Mouse (Mus musculus) brain, embryonic 14.5 days (tissue): ENCODE measurements around the gene Sars.

Experiments
- CTCF ChIP-seq: fragments of 200-500 bp; IDR thresholded peaks from 2 replicates; pipeline ENCODE4 v1.5.1; 2012; ENCODE audit warnings: inconsistent platforms, mild to moderate bottlenecking, moderate library complexity, borderline replicate concordance; ENCODE audit not compliant: insufficient read depth, insufficient read length; ENCODE audit errors: extremely low read depth
- POLR2A ChIP-seq: fragments of 200-500 bp; IDR thresholded peaks from 2 replicates; pipeline ENCODE4 v1.6.1; 2012; ENCODE audit warnings: mild to moderate bottlenecking, inconsistent platforms, borderline replicate concordance; ENCODE audit not compliant: poor library complexity, insufficient read depth, insufficient read length, severe bottlenecking; ENCODE audit errors: extremely low read depth

DNA sequence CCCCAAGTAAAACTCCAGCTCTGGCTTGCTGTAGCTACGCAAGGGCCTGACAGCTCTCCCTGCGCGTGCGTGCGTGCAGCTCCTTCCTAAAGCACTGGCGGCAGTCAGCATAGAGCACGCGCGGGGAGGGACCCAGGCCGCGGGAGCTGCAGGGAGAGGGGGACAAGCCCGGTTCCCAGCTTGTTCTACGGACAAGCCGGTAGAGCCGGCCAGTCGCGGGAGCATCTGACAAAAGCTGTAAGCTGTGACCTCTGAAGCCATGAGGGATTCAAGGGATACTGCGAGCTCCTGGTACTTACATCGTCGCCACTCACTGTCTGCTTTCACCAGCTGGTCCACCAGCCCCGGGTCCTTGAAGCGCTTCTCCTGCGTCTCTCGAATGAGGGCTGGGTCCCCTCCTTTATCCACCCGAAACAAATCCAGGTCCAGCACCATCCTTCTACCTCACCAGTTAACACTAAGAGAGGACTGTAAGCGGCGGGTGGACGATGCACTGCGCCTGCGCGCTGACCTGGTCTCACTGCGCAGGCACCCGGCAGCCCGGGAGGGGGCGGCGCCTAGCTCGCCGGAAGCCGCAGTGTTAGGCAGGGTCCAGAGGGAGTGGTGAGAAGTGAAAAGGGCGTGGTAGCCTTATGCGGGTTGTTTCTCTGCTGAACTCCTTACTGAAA lies at the start of gene Sars:
- 0 out of 2 replicates have a peak, but pooled peaks have one; percentile 6 for TF ChIP-seq CTCF
- peak; percentile 63; the same call in 1 of the 2 replicates for TF ChIP-seq POLR2A
